Mouse (Mus musculus) midbrain, embryonic 16.5 days (tissue): ENCODE measurements at regions not wholly inside any gene's neighbourhood (a gene's known extent, or its start where the extent isn't known, plus 50 kb on each side); places are given as distances from the start of the nearest gene placed in this dataset.

Source experiments
- ATAC-seq: fragments of 200-750 bp; cut with Nextera tagmentation; 2 replicates; pipeline ENCODE4 v1.8.0; 2017; ENCODE audit warnings: moderate TSS enrichment
- H3K27ac ChIP-seq: fragments of 300-500 bp; sonication (generic); 2 replicates; pipeline ENCODE4 v1.5.1; 2014; ENCODE audit warnings: mild to moderate bottlenecking, low read length, mixed read lengths
- H3K27me3 ChIP-seq: fragments of 300-500 bp; sonication (generic); 2 replicates; pipeline ENCODE4 v1.6.1; 2014; ENCODE audit warnings: low read depth, low read length, mixed read lengths; ENCODE audit not compliant: control insufficient read depth, insufficient read depth
- H3K36me3 ChIP-seq: fragments of 300-500 bp; sonication (generic); 2 replicates; pipeline ENCODE4 v1.6.1; 2014; ENCODE audit warnings: mild to moderate bottlenecking, low read length, moderate library complexity, mixed read lengths; ENCODE audit not compliant: control insufficient read depth, insufficient read depth
- H3K4me1 ChIP-seq: fragments of 300-500 bp; sonication (generic); 2 replicates; pipeline ENCODE4 v1.6.1; 2014; ENCODE audit warnings: mild to moderate bottlenecking, low read length, mixed read lengths; ENCODE audit not compliant: control insufficient read depth, insufficient read depth
- H3K4me2 ChIP-seq: fragments of 300-500 bp; sonication (generic); 2 replicates; pipeline ENCODE4 v1.6.1; 2014; ENCODE audit warnings: mild to moderate bottlenecking, low read length, mixed read lengths
- H3K4me3 ChIP-seq: fragments of 300-500 bp; sonication (generic); 2 replicates; pipeline ENCODE4 v1.5.1; 2014; ENCODE audit warnings: low read depth, mild to moderate bottlenecking, low read length, moderate library complexity, mixed read lengths
- H3K9ac ChIP-seq: fragments of 300-500 bp; sonication (generic); 2 replicates; pipeline ENCODE4 v1.6.1; 2014; ENCODE audit warnings: low read depth, low read length, mixed read lengths
- H3K9me3 ChIP-seq: fragments of 300-500 bp; sonication (generic); replicated peaks from 2 replicates; pipeline ENCODE4 v1.6.1; 2014; ENCODE audit warnings: mild to moderate bottlenecking, low read length, mixed read lengths; ENCODE audit not compliant: control insufficient read depth, poor library complexity, severe bottlenecking
- WGBS: fragments of 180-500 bp; shearing (Covaris S2); extraction: QIAGEN DNeasy Blood & Tissue Kit; methylation state at CpG from one replicate; pipeline ENCODE4 v1.1.7; 2014; 5-methylcytosine and 5-hydroxymethylcytosine counted together

DNA sequence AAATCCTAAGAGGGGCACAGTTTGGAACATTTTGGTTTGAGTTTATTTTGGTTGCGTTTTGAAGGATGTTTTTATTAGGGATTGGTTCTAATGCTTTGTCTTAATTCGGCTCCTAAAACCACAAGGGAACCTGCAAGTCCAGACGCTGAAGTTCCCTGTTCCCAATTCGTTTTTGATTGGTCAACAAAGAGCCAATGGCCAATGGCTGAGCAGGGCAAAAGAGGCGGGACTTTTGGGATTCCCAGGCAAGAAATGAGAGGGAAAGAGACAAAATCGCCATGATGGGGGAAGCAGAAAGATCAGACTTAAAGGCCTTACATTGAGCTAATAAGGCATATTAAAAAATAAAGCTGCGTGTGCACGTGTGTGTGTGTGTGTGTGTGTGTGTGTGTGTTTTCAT, 76.3 kb downstream of the Cartpt start:
- Histone ChIP-seq H3K9me3 (no peaks in the 10 kb centered on the region), H3K27ac (no peak overlapping the region), H3K9ac (no peak overlapping the region), H3K4me3 (no peak overlapping the region), H3K4me2 (no peak overlapping the region), H3K4me1 (no peaks in the 10 kb centered on the region), H3K27me3 (no peaks in the 10 kb centered on the region), H3K36me3 (no peaks in the 10 kb centered on the region)
- ATAC-seq = no peak
- 69% methylated on average over 8 of the region's 8 CpGs for WGBS

DNA sequence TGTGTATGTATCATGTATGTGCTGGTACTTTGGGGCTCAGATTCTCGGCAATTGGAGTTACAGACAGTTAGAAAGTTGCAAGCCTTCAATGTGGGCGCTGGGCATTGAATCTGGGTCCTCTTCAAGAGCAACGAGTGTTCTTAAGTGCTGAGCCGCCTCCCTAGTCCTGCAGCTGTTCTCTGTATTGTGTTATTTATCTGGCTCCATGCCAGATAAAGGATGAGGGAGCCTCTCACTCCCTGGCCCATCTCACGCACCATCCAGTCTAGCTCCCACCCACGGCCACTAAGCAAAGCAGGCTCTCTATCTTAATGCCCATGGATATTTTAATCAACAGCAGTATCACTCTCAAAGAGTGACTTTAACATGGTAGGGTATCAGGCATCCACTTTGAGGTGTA, 84.2 kb downstream of the Cartpt start:
- Histone ChIP-seq H3K27me3 (no peaks in the 10 kb centered on the region), H3K4me1 (no peaks in the 10 kb centered on the region), H3K4me2 (no peak overlapping the region), H3K36me3 (no peaks in the 10 kb centered on the region), H3K9me3 (no peaks in the 10 kb centered on the region), H3K9ac (no peak overlapping the region), H3K27ac (no peak overlapping the region), H3K4me3 (no peak overlapping the region)
- no peak for ATAC-seq
- 55% methylated on average over 6 of the region's 6 CpGs for WGBS

DNA sequence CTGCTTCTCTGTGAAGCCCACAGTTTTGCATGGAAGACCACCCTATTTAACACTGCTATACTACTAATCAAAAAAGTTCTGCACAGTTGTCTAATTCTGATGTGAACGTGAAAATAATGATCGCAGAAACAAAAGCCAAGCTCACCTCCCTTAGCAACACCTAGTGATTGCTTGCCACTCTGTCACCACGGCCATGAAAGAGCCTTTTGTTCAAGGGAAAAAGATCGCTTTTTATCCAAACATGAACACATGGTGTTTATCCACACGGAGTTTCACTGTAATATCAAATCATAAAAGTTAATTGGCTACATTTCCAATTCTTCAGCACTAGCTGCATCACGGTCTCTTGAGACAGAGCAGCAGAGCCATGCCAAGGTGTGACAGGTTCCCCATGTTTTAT, 85.1 kb downstream of the Cartpt start:
- 68% methylated on average over 6 of the region's 6 CpGs for WGBS

DNA sequence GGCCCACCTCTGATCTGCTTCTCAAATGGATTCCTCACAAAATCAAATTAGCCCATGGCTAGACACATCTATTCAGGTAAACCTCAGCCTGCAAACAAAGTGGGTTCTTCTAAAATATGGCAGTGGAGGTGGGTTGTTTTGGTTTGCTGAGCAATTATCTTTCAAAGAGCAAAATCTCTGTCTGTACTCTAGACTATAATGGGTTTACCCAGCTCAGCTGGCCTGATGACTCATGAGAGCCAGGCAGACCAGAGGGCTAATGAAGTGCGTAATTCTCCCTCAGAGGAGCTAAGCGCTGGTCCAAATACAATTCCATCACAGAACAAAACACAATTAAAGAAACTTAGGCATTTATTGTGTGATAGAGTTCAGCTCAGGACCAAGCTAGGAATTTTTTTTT, 86.1 kb downstream of the Cartpt start:
- no peaks in the 10 kb centered on the region for H3K4me1 ChIP-seq
- no peak overlapping the region for H3K4me2 ChIP-seq
- ATAC-seq = no peak
- no peaks in the 10 kb centered on the region for H3K36me3 ChIP-seq
- no peaks in the 10 kb centered on the region for H3K9me3 ChIP-seq
- no peaks in the 10 kb centered on the region for H3K27me3 ChIP-seq
- 43% methylated on average over 2 of the region's 2 CpGs for WGBS
- no peak overlapping the region for H3K9ac ChIP-seq
- H3K4me3 ChIP-seq = no peak overlapping the region
- H3K27ac ChIP-seq = no peak overlapping the region

More for the DNA sequence above, 85.1 kb downstream of the Cartpt start:
- no peaks in the 10 kb centered on the region for H3K4me1 ChIP-seq
- no peak for ATAC-seq
- H3K27ac ChIP-seq = no peak overlapping the region
- H3K9me3 ChIP-seq = no peaks in the 10 kb centered on the region
- no peak overlapping the region for H3K4me3 ChIP-seq
- no peaks in the 10 kb centered on the region for H3K36me3 ChIP-seq
- H3K9ac ChIP-seq = no peak overlapping the region
- H3K27me3 ChIP-seq = no peaks in the 10 kb centered on the region
- no peak overlapping the region for H3K4me2 ChIP-seq

DNA sequence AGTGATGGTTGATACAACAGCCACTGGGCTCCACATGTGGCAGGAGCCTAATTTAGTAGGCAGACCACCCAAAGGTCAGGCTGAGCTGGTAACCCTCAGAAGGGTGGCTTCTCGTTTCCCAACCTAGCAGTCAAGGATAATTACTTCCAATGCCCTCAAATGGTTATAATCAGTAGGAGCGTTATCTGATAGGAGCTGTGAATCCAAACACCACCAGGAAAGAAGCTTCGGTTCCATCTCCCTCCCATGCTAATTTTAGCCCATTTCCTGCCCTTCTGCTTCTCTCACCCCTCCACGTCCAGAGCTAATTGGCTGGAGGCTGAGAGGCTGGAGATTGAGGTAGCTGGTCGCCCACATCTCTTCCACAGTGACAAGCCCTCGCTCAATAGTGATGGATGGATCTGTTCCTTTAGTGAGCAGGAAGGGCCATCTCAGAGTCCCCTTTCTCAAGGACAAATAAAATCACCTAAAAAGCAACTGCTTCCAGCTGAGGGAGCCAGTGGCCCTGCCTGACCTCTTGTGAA, 86.8 kb downstream of the Cartpt start:
- H3K9ac ChIP-seq = no peak overlapping the region
- H3K4me2 ChIP-seq = no peak overlapping the region
- no peak overlapping the region for H3K4me3 ChIP-seq
- no peak for ATAC-seq
- no peaks in the 10 kb centered on the region for H3K9me3 ChIP-seq
- H3K27me3 ChIP-seq = no peaks in the 10 kb centered on the region
- no peak overlapping the region for H3K27ac ChIP-seq
- no peaks in the 10 kb centered on the region for H3K36me3 ChIP-seq
- WGBS = 76% methylated on average over 6 of the region's 6 CpGs
- no peaks in the 10 kb centered on the region for H3K4me1 ChIP-seq

DNA sequence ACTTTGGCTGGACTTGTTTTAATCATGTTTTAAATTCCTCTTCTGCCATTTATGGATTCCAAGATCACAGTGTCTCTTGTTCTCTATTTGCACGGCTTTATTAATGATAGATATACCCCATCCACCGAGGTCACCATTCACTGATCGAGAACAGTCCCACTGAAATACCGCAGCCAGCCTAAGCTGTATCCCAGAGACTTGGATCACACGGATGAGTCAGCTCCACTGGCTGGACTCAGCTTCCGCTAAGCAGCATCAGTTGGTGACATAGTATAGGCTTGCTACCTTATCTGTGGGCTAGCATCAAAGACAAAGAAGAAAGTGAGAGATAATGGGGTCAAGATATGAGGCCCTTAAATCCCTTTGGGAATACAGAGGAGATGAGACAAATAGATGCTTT, 106.4 kb downstream of the Cartpt start:
- Histone ChIP-seq H3K9me3 (no peaks in the 10 kb centered on the region), H3K27ac (no peak overlapping the region), H3K27me3 (no peaks in the 10 kb centered on the region), H3K36me3 (no peaks in the 10 kb centered on the region), H3K9ac (no peak overlapping the region), H3K4me2 (no peak overlapping the region), H3K4me3 (no peak overlapping the region), H3K4me1 (peaks cover 7% of the 10 kb centered on the region; the same call in 1 of the 2 replicates)
- ATAC-seq = 0 out of 2 replicates have a peak, but pooled peaks have one; percentile 51
- 46% methylated on average over 6 of the region's 6 CpGs for WGBS

DNA sequence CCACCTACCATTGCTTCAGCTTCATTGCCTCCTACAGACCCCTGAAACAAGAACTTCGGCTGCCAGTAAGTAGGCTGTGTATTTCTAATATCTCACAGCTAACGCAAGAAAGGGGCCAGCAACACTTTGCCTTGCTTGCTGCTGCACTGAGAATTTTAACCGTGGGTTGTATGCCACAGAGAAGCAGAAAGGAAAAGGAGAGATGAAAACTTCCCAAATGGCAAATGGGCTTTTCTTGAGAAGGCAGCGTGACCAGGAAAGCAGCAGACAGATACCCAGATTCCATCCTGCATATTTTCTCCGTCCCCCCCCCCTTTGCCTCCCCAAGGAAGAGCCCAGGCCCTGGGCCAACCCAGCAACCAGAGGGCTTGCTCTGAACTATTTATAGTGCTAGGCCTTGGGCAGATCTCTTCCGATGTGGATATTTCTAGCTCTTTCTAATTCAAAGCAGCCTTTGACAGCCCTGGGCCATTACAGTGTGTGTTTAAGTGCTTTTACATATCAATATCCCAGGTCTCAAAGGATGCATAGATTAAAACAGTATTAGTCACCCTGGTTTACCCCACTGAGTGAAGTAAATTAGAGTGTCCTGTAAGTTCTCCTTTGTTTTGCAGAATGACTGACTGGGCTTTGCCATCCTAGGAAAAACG, 107.0 kb downstream of the Cartpt start:
- peak; percentile 48; the same call in 1 of the 2 replicates for ATAC-seq
- 40% methylated on average over 7 of the region's 7 CpGs for WGBS
- Histone ChIP-seq H3K36me3 (no peaks in the 10 kb centered on the region), H3K9me3 (no peaks in the 10 kb centered on the region), H3K9ac (no peak overlapping the region), H3K27ac (no peak overlapping the region), H3K4me2 (no peak overlapping the region), H3K4me3 (no peak overlapping the region), H3K4me1 (peaks cover 7% of the 10 kb centered on the region; the same call in 1 of the 2 replicates), H3K27me3 (no peaks in the 10 kb centered on the region)

DNA sequence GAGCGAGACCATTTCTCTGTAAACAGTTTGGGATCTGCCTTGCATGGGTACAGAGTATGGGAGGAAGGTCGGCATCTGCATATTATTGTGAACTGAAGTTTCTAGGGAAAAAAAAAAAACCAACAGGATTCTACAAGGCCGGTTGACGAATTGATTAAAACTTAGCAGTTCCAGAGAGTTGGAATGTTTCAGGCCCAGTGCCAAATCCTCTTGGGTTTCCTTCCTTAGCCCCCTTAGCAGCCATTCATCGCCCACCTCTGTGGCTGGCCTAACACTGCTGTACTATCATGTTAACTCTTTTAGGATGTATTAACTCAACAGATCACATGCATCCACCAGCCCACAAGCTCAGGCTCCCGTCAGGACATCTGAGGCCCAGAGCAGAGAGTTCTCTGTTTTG, 107.9 kb downstream of the Cartpt start:
- no peak for ATAC-seq
- Histone ChIP-seq H3K4me3 (no peak overlapping the region), H3K9ac (no peak overlapping the region), H3K9me3 (no peaks in the 10 kb centered on the region), H3K4me2 (no peak overlapping the region), H3K27me3 (no peaks in the 10 kb centered on the region), H3K27ac (no peak overlapping the region), H3K36me3 (no peaks in the 10 kb centered on the region), H3K4me1 (peaks cover 7% of the 10 kb centered on the region; the same call in 1 of the 2 replicates)
- 74% methylated on average over 6 of the region's 6 CpGs for WGBS

DNA sequence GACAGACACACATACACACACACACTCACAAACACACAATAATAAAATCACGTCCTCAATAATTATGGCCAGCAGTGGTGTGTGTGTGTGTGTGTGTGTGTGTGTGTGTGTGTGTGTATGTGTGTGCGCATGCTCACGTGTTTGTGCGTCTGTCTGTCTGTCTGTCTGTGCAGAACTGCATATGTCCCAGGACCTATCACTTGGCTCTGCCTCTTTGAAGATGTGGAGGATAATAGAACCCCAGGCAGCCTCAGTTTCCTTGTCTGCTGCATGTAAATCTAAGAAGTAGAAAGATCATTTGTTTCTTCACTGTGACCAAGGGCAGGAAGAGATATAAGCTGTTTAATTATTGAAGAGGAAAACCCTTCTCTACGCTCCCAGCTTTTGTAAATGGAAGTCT, 109.9 kb downstream of the Cartpt start:
- H3K9me3 ChIP-seq = no peaks in the 10 kb centered on the region
- H3K27ac ChIP-seq = no peak overlapping the region
- no peak for ATAC-seq
- peaks cover 7% of the 10 kb centered on the region; the same call in 1 of the 2 replicates for H3K4me1 ChIP-seq
- no peak overlapping the region for H3K9ac ChIP-seq
- H3K36me3 ChIP-seq = no peaks in the 10 kb centered on the region
- H3K4me2 ChIP-seq = no peak overlapping the region
- 82% methylated on average over 5 of the region's 5 CpGs for WGBS
- no peak overlapping the region for H3K4me3 ChIP-seq
- H3K27me3 ChIP-seq = no peaks in the 10 kb centered on the region
